Mouse (Mus musculus): ENCODE results near the gene Ptma. TPM values are rescaled to one million over a fixed set of nuclear protein-coding genes. Genes with fewer than 3 reads are reported as not detected.

Ptma gene
- polyA plus RNA-seq, 1 experiment: 593 TPM

- Histone ChIP-seq H3K4me3 (peak overlapping the region; percentile 81), H3ac (ENCODE audit: control insufficient read depth, insufficient read length) (peak overlapping the region; percentile 85), H3K79me2 (ENCODE audit: control insufficient read depth, insufficient read depth) (peaks cover 44% of the 10 kb centered on the region), H3K4me2 (ENCODE audit: low read depth) (no peak overlapping the region), H3K36me3 (ENCODE audit: control insufficient read depth, insufficient read depth) (peaks cover 22% of the 10 kb centered on the region), H3K27me3 (ENCODE audit: control insufficient read depth, insufficient read depth, insufficient read length) (no peaks in the 10 kb centered on the region)
- peak; percentile 39 for TF ChIP-seq POLR2A (IDR thresholded peaks at IDR 0.05; ENCODE audit: insufficient read length, low read depth)
- peak in 1 of 3 experiments; percentile 15 for TF ChIP-seq MYOG (IDR thresholded peaks at IDR 0.05; ENCODE audit: control insufficient read depth in 1 of 3, insufficient read depth in 1 of 3, insufficient read length in 2 of 3, low read depth in 2 of 3)
- no peak for TF ChIP-seq USF1 (IDR thresholded peaks at IDR 0.05; ENCODE audit: low read depth)
- no peak for TF ChIP-seq TCF12 (IDR thresholded peaks at IDR 0.05; ENCODE audit: insufficient read depth, poor library complexity, severe bottlenecking)
Measured at GRCm38 (mm10) chr1:86526789-86527598, 468 bp downstream of the Ptma start.

- peak overlapping the region; percentile 97 for H3K4me2 ChIP-seq (ENCODE audit: low read depth)
- peak overlapping the region; percentile 81 for H3K4me3 ChIP-seq
- peaks cover 25% of the 10 kb centered on the region for H3K36me3 ChIP-seq (ENCODE audit: control insufficient read depth, insufficient read depth)
- H3ac ChIP-seq (ENCODE audit: control insufficient read depth, insufficient read length): peak overlapping the region; percentile 85
- no peaks in the 10 kb centered on the region for H3K27me3 ChIP-seq (ENCODE audit: control insufficient read depth, insufficient read depth, insufficient read length)
- peak in 1 of 3 experiments; percentile 32 for TF ChIP-seq MYOD1 (IDR thresholded peaks at IDR 0.05; ENCODE audit: control insufficient read depth in 1 of 3, insufficient read length in 2 of 3, low read depth in 2 of 3)
- TF ChIP-seq USF1 (IDR thresholded peaks at IDR 0.05; ENCODE audit: low read depth): peak; percentile 75
- TF ChIP-seq TCF12 (IDR thresholded peaks at IDR 0.05; ENCODE audit: insufficient read depth, poor library complexity, severe bottlenecking): no peak
- TF ChIP-seq REST (IDR thresholded peaks at IDR 0.05; ENCODE audit: insufficient read depth, insufficient read length): no peak
- peak; percentile 53 for TF ChIP-seq POLR2A (IDR thresholded peaks at IDR 0.05; ENCODE audit: insufficient read length, low read depth)
- peak; percentile 62 for TF ChIP-seq MAX (IDR thresholded peaks at IDR 0.05; ENCODE audit: low read depth)
- peak; percentile 64 for TF ChIP-seq POLR2AphosphoS2 (IDR thresholded peaks at IDR 0.05; ENCODE audit: insufficient read length, low read depth)
- no peak for TF ChIP-seq SRF (IDR thresholded peaks at IDR 0.05; ENCODE audit: control insufficient read depth, insufficient read length, low read depth)
- TF ChIP-seq TCF3 (IDR thresholded peaks at IDR 0.05; ENCODE audit: insufficient read length, low read depth): no peak
- peak; percentile 55 for TF ChIP-seq E2F4 (IDR thresholded peaks at IDR 0.05; ENCODE audit: insufficient read depth)
- no peak for TF ChIP-seq CEBPB (IDR thresholded peaks at IDR 0.05; ENCODE audit: insufficient read depth, poor library complexity, severe bottlenecking)
- peak in 1 of 3 experiments; percentile 38 for TF ChIP-seq MYOG (IDR thresholded peaks at IDR 0.05; ENCODE audit: control insufficient read depth in 1 of 3, insufficient read depth in 1 of 3, insufficient read length in 2 of 3, low read depth in 2 of 3)
- H3K79me2 ChIP-seq (ENCODE audit: control insufficient read depth, insufficient read depth): peaks cover 44% of the 10 kb centered on the region
Measured at GRCm38 (mm10) chr1:86527599-86528486, 1.3 kb downstream of the Ptma start.

- peak overlapping the region; percentile 97 for H3K4me2 ChIP-seq (ENCODE audit: low read depth)
- TF ChIP-seq TCF12 (IDR thresholded peaks at IDR 0.05; ENCODE audit: insufficient read depth, poor library complexity, severe bottlenecking): no peak
- no peak for TF ChIP-seq TCF3 (IDR thresholded peaks at IDR 0.05; ENCODE audit: insufficient read length, low read depth)
- TF ChIP-seq CEBPB (IDR thresholded peaks at IDR 0.05; ENCODE audit: insufficient read depth, poor library complexity, severe bottlenecking): no peak
- TF ChIP-seq USF1 (IDR thresholded peaks at IDR 0.05; ENCODE audit: low read depth): no peak
- peak; percentile 57 for TF ChIP-seq POLR2AphosphoS2 (IDR thresholded peaks at IDR 0.05; ENCODE audit: insufficient read length, low read depth)
- TF ChIP-seq MYOG (IDR thresholded peaks at IDR 0.05; ENCODE audit: control insufficient read depth in 1 of 3, insufficient read depth in 1 of 3, insufficient read length in 2 of 3, low read depth in 2 of 3): no peak
- TF ChIP-seq E2F4 (IDR thresholded peaks at IDR 0.05; ENCODE audit: insufficient read depth): no peak
- TF ChIP-seq POLR2A (IDR thresholded peaks at IDR 0.05; ENCODE audit: insufficient read length, low read depth): peak; percentile 32
- no peak for TF ChIP-seq REST (IDR thresholded peaks at IDR 0.05; ENCODE audit: insufficient read depth, insufficient read length)
- TF ChIP-seq SRF (IDR thresholded peaks at IDR 0.05; ENCODE audit: control insufficient read depth, insufficient read length, low read depth): no peak
- no peak for TF ChIP-seq MAX (IDR thresholded peaks at IDR 0.05; ENCODE audit: low read depth)
- TF ChIP-seq MYOD1 (IDR thresholded peaks at IDR 0.05; ENCODE audit: control insufficient read depth in 1 of 3, insufficient read length in 2 of 3, low read depth in 2 of 3): no peak
- peak overlapping the region; percentile 85 for H3ac ChIP-seq (ENCODE audit: control insufficient read depth, insufficient read length)
- H3K4me3 ChIP-seq: peak overlapping the region; percentile 81
- peaks cover 32% of the 10 kb centered on the region for H3K36me3 ChIP-seq (ENCODE audit: control insufficient read depth, insufficient read depth)
- no peaks in the 10 kb centered on the region for H3K27me3 ChIP-seq (ENCODE audit: control insufficient read depth, insufficient read depth, insufficient read length)
- peaks cover 47% of the 10 kb centered on the region for H3K79me2 ChIP-seq (ENCODE audit: control insufficient read depth, insufficient read depth)
Measured at GRCm38 (mm10) chr1:86528571-86529180, 2.1 kb downstream of the Ptma start.

DNA sequence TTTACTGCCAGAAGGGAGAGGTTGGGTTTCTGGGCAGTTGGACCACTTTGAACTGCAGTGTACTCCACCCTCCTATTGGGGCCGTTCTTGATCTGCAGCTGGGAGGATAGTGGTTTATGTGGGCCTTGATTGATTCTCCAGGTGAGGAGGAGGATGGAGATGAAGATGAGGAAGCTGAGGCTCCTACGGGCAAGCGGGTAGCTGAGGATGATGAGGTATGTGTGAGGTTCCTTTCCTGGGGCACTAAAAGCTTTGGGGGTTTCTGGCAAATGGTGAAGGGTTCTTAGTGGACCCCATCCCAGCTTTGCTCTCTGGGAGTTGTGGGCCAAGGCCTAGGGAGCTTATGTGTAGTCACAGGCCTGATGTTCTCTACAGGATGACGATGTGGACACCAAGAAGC, 3.1 kb downstream of the Ptma start:
- Histone ChIP-seq H3K27me3 (ENCODE audit: control insufficient read depth, insufficient read depth, insufficient read length) (no peaks in the 10 kb centered on the region), H3K4me3 (peak overlapping the region; percentile 81), H3ac (ENCODE audit: control insufficient read depth, insufficient read length) (no peak overlapping the region), H3K4me2 (ENCODE audit: low read depth) (peak overlapping the region; percentile 97), H3K36me3 (ENCODE audit: control insufficient read depth, insufficient read depth) (peaks cover 32% of the 10 kb centered on the region), H3K79me2 (ENCODE audit: control insufficient read depth, insufficient read depth) (peaks cover 47% of the 10 kb centered on the region)
- no peak for TF ChIP-seq TCF12 (IDR thresholded peaks at IDR 0.05; ENCODE audit: insufficient read depth, poor library complexity, severe bottlenecking)
- no peak for TF ChIP-seq TCF3 (IDR thresholded peaks at IDR 0.05; ENCODE audit: insufficient read length, low read depth)
- no peak for TF ChIP-seq MAX (IDR thresholded peaks at IDR 0.05; ENCODE audit: low read depth)
- TF ChIP-seq REST (IDR thresholded peaks at IDR 0.05; ENCODE audit: insufficient read depth, insufficient read length): no peak
- no peak for TF ChIP-seq USF1 (IDR thresholded peaks at IDR 0.05; ENCODE audit: low read depth)
- TF ChIP-seq CEBPB (IDR thresholded peaks at IDR 0.05; ENCODE audit: insufficient read depth, poor library complexity, severe bottlenecking): no peak
- TF ChIP-seq POLR2AphosphoS2 (IDR thresholded peaks at IDR 0.05; ENCODE audit: insufficient read length, low read depth): no peak
- no peak for TF ChIP-seq E2F4 (IDR thresholded peaks at IDR 0.05; ENCODE audit: insufficient read depth)
- no peak for TF ChIP-seq MYOG (IDR thresholded peaks at IDR 0.05; ENCODE audit: control insufficient read depth in 1 of 3, insufficient read depth in 1 of 3, insufficient read length in 2 of 3, low read depth in 2 of 3)
- TF ChIP-seq POLR2A (IDR thresholded peaks at IDR 0.05; ENCODE audit: insufficient read length, low read depth): no peak
- TF ChIP-seq SRF (IDR thresholded peaks at IDR 0.05; ENCODE audit: control insufficient read depth, insufficient read length, low read depth): no peak
- no peak for TF ChIP-seq MYOD1 (IDR thresholded peaks at IDR 0.05; ENCODE audit: control insufficient read depth in 1 of 3, insufficient read length in 2 of 3, low read depth in 2 of 3)
